Mouse (Mus musculus) G1E (cell line): ENCODE measurements at regions not wholly inside any gene's neighbourhood (a gene's known extent, or its start where the extent isn't known, plus 50 kb on each side); places are given as distances from the start of the nearest gene placed in this dataset.

Source experiments
- ATAC-seq: 2 replicates; pipeline ENCODE4 v1.8.0; 2016; ENCODE audit warnings: mild to moderate bottlenecking; ENCODE audit not compliant: insufficient number of reproducible peaks, poor library complexity, low FRiP score, severe bottlenecking; ENCODE audit errors: extremely low read depth
- DNase-seq: peaks from one replicate; pipeline ENCODE4 v3.0.0; 2012; ENCODE audit warnings: low spot score
- H3K27me3 ChIP-seq: 2 replicates; pipeline ENCODE4 v1.6.1; 2012; ENCODE audit warnings: mild to moderate bottlenecking, low read length, inconsistent platforms; ENCODE audit not compliant: insufficient read depth
- H3K36me3 ChIP-seq: replicated peaks from 2 replicates; pipeline ENCODE3; 2012; ENCODE audit warnings: mild to moderate bottlenecking, inconsistent platforms
- H3K4me1 ChIP-seq: 2 replicates; pipeline ENCODE4 v1.6.1; 2012; ENCODE audit warnings: low read depth, low read length, inconsistent platforms, mixed read lengths; ENCODE audit not compliant: insufficient read depth
- H3K4me3 ChIP-seq: 2 replicates; pipeline ENCODE4 v1.5.1; 2012; ENCODE audit warnings: low read depth, mild to moderate bottlenecking, inconsistent platforms, low read length, moderate library complexity, mixed read lengths
- H3K9me3 ChIP-seq: replicated peaks from 2 replicates; pipeline ENCODE4 v1.6.1; 2012; ENCODE audit warnings: inconsistent platforms
- CTCF ChIP-seq: IDR thresholded peaks from 2 replicates; pipeline ENCODE4 v1.5.1; 2012; ENCODE audit warnings: low read depth, low read length, inconsistent platforms, mixed read lengths
- GATA1 ChIP-seq: IDR thresholded peaks from 2 replicates; pipeline ENCODE4 v1.6.1; 2012; ENCODE audit warnings: borderline replicate concordance, low read length, inconsistent platforms, mixed read lengths
- GATA2 ChIP-seq: IDR thresholded peaks from 2 replicates; pipeline ENCODE4 v1.6.1; 2012; ENCODE audit warnings: low read depth, low read length, inconsistent platforms, borderline replicate concordance
- POLR2AphosphoS5 ChIP-seq: IDR thresholded peaks from 2 replicates; pipeline ENCODE4 v1.6.1; 2012; ENCODE audit warnings: low read depth, low read length, inconsistent platforms; ENCODE audit not compliant: insufficient replicate concordance
- TAL1 ChIP-seq: conservative IDR thresholded peaks from 2 replicates; pipeline ENCODE4 v1.6.1; 2012; ENCODE audit warnings: low read depth, low read length, inconsistent platforms, mixed read lengths

- H3K4me1 ChIP-seq, result no peaks in the 10 kb centered on the region
- ATAC-seq (no peak), DNase-seq (no peak)
- no peaks in the 10 kb centered on the region for H3K36me3 ChIP-seq
- TF ChIP-seq TAL1 (no peak), GATA2 (no peak), CTCF (no peak), GATA1 (no peak), POLR2AphosphoS5 (no peak)
- no peaks in the 10 kb centered on the region for H3K27me3 ChIP-seq
- H3K4me3 ChIP-seq, result no peak overlapping the region
- peaks cover 4% of the 10 kb centered on the region for H3K9me3 ChIP-seq
Observed at GRCm38 (mm10) chr12:68680668-68681067, 478.3 kb downstream of the Rps29 start.

- H3K9me3 ChIP-seq, result peaks cover 3% of the 10 kb centered on the region; the same call in 1 of the 2 replicates
- no peaks in the 10 kb centered on the region for H3K4me1 ChIP-seq
- ATAC-seq (no peak), DNase-seq (no peak)
- H3K4me3 ChIP-seq, result no peak overlapping the region
- no peaks in the 10 kb centered on the region for H3K27me3 ChIP-seq
- TF ChIP-seq POLR2AphosphoS5, result no peak
- no peak for TF ChIP-seq GATA2
- no peak for TF ChIP-seq GATA1
- no peak for TF ChIP-seq CTCF
- no peak for TF ChIP-seq TAL1
- H3K36me3 ChIP-seq, result no peaks in the 10 kb centered on the region
Observed at GRCm38 (mm10) chr12:68676096-68676775, 482.8 kb downstream of the Rps29 start.

- DNase-seq (no peak), ATAC-seq (no peak)
- Histone ChIP-seq H3K9me3 (0 out of 2 replicates have a peak, but pooled peaks cover 2% of the 10 kb centered on the region), H3K36me3 (no peaks in the 10 kb centered on the region), H3K27me3 (no peaks in the 10 kb centered on the region), H3K4me1 (no peaks in the 10 kb centered on the region), H3K4me3 (no peak overlapping the region)
- TF ChIP-seq GATA2 (no peak), GATA1 (no peak), POLR2AphosphoS5 (no peak), TAL1 (no peak), CTCF (no peak)
Observed at GRCm38 (mm10) chr12:68672011-68672410, 487.0 kb downstream of the Rps29 start.

- TF ChIP-seq CTCF, result no peak
- TF ChIP-seq POLR2AphosphoS5, result no peak
- no peak for TF ChIP-seq GATA2
- no peak for TF ChIP-seq TAL1
- TF ChIP-seq GATA1, result no peak
- H3K27me3 ChIP-seq, result no peaks in the 10 kb centered on the region
- DNase-seq, result no peak
- H3K4me3 ChIP-seq, result no peak overlapping the region
- ATAC-seq, result no peak
- H3K4me1 ChIP-seq, result no peaks in the 10 kb centered on the region
- no peaks in the 10 kb centered on the region for H3K36me3 ChIP-seq
- H3K9me3 ChIP-seq, result no peaks in the 10 kb centered on the region
Observed at GRCm38 (mm10) chr12:68645901-68646585, 512.9 kb downstream of the Rps29 start.

GRCm38 (mm10) chr12:68643671-68644070 is 515.3 kb downstream of the Rps29 start:
- H3K4me3 ChIP-seq, result no peak overlapping the region
- no peaks in the 10 kb centered on the region for H3K9me3 ChIP-seq
- no peaks in the 10 kb centered on the region for H3K27me3 ChIP-seq
- H3K4me1 ChIP-seq, result no peaks in the 10 kb centered on the region
- no peak for ATAC-seq
- DNase-seq, result no peak
- TF ChIP-seq TAL1 (no peak), GATA2 (no peak), CTCF (no peak), GATA1 (no peak), POLR2AphosphoS5 (no peak)
- H3K36me3 ChIP-seq, result no peaks in the 10 kb centered on the region

- no peak for ATAC-seq
- no peaks in the 10 kb centered on the region for H3K36me3 ChIP-seq
- H3K4me1 ChIP-seq, result no peaks in the 10 kb centered on the region
- no peak overlapping the region for H3K4me3 ChIP-seq
- no peak for DNase-seq
- H3K9me3 ChIP-seq, result peaks cover 5% of the 10 kb centered on the region
- TF ChIP-seq TAL1 (no peak), CTCF (no peak), GATA1 (no peak), GATA2 (no peak), POLR2AphosphoS5 (no peak)
- no peaks in the 10 kb centered on the region for H3K27me3 ChIP-seq
Observed at GRCm38 (mm10) chr12:68632441-68632840, 526.5 kb downstream of the Rps29 start.
